Mouse (Mus musculus) natural killer cell, adult 2 months (primary cell): ENCODE measurements around the gene Slc29a1.
A peak's percentile ranks its signal among the peaks of the same experiment; 100 is the strongest.
"Not testable (repeated sequence)": the region's sequence is repeated elsewhere in the genome, so short reads cannot be mapped to it uniquely, and the experiment has no call there.

ENCODE experiments used
- DNase-seq, 2 experiments: peaks; one replicate each; pipeline ENCODE4 v3.0.0; 2022; ENCODE audit warnings: low spot score in 2 of 2

Slc29a1 gene

DNA sequence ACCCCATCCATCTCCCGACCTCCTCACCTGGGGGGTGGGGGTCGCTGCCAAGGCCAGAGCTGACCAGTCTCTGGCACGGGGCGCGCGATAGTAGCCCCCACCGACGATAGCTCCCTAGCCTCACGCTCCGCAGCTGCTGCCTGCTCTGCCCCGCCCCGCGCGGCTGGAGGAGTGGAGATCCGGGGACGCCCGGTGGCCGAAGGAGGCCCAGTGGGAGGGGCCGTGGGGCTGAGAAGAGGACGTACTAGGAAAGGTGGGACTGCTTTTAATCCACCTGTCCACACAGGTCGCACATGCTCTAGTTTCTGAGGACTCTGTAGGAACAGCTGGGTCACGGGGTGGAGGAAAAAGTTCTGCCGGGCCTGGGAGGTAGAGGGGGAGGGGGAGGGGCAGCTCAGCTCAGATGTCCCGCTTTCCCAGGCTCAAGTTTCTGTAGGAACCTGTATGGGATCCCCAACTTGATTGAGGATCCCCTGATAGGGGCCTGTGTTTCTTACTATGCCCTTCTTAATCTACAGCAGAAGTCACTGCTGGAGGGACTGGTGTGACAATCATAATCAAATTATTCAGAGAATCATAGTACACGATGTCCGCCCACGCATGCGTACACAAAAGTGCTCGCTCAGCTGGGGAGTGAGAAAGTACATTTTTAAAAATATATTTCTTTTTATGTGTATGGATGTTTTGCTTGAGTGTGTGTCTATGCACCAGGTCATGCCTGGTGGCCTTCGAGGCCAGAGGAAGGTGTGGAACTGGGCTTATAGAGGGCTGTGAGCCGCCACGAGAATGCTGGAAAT, at the start of gene Slc29a1:
Slc29a1 (minus strand) TSS at position 161 of the 797 bp plus-strand sequence.
- DNase-seq = no peak

DNA sequence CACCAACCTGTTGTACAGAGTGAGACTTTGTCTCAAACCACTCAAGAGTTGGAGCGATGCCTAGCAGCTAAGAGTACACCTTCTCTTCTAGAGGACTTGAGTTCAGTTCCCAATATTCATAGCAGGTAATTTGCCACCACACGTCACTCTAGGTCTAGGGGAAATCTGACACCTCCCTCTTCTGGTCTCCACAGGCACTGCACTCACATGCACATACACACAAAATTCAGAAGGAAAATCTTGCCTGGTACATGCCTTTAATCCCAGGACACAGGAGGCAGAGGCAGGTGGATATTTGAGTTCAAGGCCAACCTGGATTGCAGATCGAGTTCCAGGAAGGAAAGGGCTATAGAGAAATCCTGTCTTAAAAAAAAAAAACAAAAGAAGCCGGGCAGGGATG, 44.8 kb upstream of the Slc29a1 start:
- DNase-seq = no peak

DNA sequence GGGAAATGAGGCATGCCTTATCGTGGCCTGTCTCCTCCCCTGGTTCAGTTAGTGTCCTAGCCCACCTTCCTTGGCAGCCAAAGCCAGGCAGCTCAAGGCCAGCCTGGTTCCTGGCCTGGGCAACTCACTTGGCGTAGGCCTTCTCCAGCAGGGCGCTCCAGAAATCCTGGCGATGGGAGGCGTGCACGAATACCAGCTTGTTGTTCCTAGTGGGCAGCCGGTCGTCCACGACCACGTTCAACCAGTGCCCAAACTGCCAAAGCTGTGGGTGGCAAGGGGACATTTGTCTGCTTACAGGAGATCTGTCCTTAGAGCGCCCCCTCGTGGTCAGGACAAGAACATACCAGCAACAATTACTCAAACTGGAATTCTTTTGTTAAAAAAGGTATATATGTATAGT, 43.3 kb upstream of the Slc29a1 start:
- DNase-seq = peak; percentile 43 to 71

DNA sequence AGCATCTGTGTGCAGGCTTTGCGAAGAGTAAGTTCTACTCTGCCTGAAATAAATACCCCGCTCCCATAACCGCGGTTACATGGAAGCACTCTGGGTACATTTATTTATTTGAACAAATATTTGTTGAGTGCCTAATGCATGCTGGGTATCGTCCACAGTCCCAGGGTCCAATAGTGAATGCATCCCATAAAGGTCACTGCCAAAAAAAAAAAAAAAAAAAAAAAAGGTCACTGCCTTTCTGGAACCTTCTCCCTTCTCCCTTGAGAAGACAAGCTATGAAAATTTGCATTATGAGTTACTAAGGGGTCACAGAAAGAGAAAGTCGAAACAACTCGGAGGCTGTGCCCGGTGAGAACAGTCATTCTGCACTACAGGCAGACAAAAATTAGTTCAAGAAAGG, 42.6 kb upstream of the Slc29a1 start:
- DNase-seq = no peak

DNA sequence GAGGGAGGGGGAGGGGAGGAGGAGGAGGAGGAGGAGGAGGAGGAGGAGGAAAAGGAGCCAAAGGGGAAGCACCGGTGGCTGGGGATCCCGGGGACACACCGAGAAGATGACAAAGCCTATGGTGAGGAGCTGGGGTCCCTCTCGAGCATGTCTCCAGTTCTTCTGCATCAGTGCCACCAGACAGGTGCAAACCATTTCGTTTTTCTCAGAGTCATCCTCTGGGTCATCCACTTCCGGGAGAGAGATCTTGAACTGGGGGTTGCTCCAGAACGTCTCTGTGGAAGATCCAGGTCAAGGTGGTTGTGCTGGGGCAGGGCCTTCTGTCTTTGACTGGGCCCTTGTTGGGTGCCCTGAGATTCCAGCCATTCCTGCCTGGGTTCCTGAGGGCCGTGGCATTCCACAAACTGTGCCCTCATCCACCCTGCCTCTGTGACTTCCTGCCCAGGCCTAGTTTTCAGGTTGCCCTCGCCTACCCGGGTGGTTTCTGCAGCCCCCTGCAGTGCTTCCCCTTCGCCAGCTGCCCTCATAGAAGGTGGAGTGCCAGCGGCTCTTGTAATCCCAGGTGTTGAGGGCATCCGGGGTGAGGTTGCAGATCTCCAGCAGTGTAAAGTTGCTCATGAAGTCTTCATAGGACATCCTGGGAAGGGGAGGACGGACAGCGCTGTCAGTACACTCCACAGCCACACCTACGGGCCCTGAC, 39.3 kb upstream of the Slc29a1 start:
- no peak for DNase-seq

DNA sequence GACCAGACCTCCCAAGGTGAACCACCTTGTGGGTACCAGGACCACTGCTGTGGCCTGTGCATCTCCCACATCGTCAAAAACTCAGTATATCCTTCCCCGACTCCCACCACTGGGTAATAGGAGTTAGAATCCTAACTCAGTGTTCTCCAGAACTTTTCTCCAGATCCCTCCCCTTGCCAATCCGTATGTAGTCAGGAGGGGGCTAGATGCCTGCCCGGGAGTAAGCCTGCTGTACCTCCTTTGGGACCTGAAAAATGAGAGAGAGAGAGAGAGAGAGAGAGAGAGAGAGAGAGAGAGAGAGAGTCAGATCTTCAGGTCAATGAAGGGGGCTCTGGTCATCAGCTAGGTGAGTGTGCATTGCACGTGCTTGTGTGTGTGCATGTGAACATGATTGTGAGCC, 34.6 kb upstream of the Slc29a1 start:
- DNase-seq = no peak

DNA sequence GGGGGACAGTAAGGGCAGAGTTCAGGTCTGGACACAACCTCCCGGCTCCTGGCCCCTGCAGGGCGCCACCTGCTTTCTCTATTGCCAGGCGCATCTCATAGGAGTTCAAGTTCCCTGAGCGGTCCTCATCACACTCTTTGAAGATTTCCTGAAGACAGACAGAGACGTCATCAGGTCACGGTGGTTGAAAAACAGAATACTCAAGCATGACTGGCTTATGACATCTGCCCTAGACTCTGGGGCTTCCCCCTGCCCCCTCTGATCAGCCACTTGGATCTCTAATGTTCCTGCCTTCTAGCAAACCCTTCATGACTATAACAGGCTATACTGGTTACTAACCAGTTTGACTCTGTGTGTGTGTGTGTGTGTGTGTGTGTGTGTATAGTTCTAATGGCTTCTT, 32.5 kb upstream of the Slc29a1 start:
- DNase-seq = peak in 1 of 2 experiments; percentile 58

DNA sequence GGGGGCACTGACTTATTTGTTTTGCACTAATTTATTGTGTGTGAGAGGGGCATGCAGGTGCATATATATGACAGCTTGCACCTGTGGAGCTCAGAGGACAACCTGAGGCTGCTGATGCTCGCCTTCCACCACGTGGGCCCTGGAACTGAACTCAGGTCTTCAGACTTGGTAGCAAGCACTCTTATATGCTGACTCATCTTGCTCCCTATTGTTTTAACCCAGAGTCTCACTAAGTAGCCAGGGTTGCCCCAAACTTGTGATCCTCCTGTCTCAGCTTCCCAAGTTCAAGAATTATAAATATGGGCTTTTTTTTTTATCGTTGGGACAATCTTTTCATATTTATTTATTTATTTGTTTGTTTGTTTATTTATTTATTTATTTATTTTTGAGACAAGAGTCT, 31.6 kb upstream of the Slc29a1 start:
- DNase-seq = no peak

DNA sequence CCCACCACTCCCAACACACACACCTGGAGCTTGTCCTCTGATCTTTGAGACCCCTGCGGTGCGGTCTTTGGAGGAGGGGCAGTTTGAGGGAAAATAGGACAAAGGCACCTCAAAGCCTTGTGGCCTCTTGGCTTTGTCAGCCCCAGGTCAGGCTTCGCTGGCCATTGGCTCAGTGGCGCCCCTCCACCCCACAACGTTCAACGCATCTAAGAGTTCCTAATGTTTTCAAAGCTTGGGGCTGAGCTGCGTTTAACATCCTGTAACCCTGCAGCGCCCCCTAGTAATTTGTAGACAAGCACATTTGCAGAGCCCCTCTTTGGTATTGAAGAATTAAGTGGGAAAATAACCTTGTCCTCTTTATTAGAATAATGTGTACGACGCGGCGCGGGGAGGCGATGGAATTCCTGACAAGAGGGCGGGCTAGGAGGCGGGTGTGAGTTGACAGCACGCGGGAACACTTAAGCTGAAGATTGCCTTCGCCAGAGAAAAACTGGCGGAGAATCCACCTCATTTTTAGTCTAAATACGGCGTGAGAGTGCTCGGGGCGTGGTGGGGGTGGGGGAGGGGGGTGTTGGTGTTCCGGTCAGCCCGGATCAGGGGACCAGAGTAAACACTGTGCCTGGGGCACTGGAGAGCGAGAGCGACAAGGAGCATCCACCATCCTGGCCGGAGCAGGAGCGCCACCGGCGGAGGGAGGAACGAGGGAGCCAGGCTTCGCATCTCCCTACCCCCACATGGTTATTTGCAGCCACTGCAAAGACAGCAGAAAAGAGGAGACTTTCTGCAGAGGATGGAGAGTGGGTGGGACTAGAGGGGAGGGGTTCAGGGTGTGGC, 30.7 kb upstream of the Slc29a1 start:
- peak in 1 of 2 experiments; percentile 68 for DNase-seq

DNA sequence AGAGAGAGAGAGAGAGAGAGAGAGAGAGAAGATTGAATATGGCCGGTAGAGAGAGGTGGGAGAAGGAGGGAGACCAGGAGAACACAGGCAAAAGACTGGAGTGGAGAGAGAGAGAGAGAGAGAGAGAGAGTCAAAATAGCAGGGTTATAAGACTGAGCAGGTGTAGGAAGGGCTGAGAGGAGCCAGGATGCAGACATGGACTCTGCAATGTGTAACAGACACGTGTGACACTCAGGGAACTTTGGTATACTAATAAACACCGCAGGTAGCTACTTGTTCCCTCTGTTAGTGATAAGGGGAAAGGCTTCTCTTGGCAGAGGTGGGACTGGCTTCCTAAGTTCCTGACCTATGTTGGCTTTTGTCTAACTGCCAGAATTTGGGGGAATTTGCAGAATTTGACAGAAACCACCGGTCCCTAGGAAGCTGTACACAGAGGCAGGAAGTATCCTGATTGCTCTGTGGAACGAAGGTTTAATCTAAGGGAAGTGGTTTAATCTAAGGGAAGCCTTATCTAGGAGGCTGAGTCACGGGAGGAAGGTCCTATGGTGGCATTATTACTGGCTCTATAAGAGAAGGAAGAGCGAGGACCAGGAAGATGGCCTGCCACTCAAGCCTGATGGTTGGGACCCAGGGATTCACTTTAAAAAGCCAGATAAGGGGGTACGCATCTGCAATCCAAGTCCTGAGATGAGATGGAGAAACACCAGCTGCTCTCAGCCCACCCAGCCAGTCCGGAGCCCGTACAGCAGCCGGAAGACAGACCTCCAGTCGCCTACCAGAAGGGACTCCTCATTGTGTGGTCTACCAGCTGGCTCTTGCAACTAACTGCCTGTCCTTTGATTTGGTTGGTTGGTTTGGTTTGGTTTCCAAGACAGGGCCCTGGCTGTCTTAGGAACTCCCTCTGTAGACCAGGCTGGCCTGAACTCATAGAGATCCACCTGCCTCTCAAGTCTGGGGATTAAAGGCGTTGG, 29.8 kb upstream of the Slc29a1 start:
- no peak for DNase-seq

DNA sequence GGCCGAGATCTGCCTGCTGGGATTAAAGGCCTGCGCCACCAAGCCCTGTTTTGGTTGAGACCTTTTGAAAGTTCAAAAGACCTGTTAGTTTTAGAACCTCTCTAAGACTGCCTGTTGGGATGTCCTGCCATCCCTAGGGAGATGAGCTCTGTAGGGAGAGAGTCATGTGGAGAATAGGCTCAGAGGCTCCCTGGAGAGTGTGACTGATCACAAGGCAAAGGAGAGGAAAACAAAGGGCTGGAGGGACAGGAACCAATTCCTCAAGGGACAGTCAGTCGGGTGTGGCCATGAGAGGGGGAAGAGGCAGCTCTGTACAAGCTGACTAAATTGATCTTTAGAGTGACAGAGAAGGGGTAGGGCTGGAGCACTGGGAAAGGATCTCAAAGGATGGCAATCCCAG, 28.8 kb upstream of the Slc29a1 start:
- no peak for DNase-seq

DNA sequence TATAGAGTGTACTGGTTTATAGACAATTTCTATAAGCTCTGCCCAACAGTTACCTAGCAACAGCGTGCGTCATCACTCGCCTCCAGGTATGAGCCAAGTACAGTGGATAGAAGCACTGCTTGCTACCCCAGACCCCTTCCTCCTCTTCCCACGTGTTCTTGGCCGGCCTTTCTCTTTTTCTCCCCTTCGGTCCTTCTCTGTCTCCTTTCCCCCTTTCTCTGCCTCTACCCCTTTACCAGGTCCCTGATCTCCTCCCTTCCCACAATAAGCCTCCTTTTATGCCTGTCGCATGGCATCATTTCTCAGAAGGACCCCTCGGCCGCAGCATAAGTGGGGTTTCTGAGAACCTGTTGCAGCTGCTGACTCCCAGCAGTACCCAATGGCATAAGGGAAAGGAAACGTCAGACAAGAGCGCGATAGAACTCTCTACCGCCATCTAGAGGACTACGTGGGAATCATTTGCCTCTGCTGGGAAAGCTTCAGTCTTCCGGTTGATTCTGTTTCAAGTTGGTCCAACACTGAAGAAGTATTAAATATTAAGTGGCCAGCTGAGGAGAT, 27.2 kb upstream of the Slc29a1 start:
- peak; percentile 44 to 63 for DNase-seq

DNA sequence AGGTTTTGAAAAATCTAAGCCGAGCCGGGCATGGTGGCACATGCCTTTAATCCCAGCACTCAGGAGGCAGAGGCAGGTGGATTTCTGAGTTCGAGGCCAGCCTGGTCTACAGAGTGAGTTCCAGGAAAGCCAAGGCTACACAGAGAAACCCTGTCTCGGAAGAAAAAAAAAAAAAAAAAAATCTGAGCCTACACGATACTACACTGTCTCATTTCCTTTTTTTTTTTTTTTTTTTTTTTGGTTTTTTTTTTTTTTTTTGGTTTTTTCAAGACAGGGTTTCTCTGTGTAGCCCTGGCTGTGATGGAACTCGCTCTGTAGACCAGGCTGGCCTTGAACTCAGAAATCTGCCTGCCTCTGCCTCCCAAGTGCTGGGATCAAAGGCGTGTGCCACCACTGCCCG, 24.0 kb upstream of the Slc29a1 start:
- not testable (repeated sequence) for DNase-seq

DNA sequence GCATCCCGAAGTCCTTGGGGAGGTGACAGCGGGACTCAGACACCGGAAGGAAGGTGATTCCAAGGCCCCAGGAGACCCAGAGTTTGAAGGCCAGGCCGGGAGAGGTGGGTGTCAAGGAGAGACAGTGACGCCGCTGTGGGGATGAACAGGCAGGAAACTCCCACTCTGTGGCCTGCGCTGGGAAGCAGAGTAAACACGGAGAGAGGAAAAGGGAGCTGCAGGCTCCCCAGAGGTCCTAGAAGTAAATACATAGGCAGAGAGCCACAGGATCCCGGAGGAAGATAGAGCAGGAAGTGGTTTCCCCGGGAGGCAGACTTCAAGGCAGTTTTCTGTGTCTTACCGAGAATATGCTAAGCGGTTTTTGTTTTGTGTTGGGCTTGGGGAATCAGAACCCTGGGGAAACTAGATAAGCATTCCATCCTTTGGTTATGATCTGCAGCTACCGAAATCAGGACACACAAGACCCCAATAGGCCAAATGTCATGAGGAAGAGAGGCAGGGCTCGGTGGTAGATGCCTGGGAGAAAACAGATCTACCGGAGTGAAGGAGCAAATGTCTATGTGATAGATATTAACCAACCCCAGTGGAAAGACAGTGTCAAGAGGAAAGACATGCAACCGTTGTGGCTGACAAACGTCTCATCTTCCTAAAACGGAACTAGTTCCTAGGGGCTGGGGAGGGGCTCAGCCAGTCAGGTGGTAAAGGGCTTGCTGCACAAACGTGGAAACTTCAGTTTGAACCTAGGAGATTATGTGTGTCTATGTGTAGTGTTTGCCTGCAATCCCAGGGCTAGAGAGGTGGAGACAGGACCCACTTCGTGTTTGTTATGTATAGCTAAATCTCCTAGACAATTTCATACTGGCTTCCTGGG, 20.2 kb upstream of the Slc29a1 start:
- DNase-seq = no peak

DNA sequence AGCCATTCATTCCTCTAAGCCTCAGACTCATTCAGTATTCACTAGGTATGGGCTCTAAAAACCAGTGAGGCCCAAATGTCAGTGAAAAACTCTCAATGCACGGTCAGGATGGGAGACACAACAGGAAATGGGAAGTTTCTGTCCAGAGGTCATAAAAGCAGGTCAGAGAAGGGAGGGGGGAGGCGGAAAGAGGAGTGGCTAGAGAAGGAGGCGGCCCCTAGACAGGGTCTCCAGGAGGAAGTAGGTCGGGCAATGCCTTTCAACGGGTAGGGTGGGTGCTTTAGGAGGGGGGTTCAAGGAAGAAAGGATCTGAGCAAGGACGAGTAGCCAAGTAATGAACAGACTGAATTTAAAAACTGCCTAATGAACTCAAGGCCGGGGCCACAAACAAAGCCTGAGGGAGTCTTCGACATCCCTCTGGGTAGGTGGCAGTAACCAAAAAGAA, 19.6 kb upstream of the Slc29a1 start:
- DNase-seq = no peak

DNA sequence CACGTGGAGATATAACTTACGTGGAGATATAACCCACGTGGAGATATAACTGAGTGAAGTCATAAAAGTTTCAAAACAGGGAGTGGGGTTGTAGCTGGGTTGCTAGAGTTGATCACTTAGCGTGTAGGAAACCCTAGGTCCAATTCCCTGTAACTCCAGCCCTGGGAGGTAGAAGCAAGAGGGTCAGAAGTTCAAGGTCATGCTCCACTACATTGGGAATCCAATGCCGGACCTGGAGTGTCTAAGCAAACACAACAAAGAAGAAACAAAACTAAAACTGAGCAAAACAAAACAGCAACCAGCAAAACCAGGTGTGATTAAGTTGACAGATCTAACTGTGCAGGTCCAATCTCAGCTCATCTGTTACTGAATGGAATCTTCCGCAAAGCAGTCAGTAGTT, 18.2 kb upstream of the Slc29a1 start:
- no peak for DNase-seq

DNA sequence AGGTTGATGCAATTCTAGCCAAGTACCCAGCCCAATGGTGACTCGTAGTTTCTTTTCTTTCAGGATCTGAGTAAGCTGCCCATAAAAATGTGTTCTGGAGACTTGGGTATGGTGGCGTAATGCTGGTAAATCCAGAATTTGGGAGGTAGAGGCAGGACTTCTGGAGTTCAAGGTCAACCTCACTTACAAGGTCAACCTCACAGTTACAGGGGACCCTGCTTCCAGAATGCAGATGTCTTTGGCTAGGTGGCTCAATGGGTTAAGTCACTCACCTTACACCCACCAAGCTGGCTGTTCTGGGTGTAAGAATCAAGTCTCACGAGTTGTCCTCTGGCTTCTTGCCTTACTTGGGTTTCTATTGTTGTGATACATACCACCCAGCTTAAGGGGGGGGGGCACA, 17.3 kb upstream of the Slc29a1 start:
- DNase-seq = no peak

DNA sequence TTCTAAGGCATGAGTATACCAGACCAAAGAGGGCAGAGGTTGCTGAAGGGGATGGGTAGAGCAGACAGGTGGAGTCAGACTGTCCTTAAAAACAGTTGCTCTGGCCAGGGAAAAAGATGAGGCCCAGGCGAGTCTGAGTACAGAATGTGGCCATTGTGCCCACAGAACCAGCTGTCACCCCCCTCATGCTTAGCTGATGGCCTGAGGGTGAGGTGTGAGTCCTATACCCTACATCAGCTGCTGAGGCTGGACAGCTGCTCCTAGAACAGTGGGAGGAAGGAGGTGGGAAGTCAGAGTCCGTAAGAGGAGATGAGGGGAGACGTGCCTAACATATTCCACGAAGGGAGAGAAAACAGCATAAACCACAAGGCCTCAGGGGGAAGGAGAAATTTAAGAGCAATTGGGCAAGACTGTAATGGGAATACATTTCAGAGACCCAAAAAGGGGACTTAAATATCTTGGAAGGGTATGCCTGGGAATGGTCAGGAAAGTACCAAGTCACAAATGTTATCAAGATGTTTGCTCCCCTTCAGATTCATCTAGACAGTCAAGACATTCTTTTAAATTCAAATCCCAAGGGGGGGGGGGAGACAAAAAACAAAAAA, 16.7 kb upstream of the Slc29a1 start:
- no peak for DNase-seq

DNA sequence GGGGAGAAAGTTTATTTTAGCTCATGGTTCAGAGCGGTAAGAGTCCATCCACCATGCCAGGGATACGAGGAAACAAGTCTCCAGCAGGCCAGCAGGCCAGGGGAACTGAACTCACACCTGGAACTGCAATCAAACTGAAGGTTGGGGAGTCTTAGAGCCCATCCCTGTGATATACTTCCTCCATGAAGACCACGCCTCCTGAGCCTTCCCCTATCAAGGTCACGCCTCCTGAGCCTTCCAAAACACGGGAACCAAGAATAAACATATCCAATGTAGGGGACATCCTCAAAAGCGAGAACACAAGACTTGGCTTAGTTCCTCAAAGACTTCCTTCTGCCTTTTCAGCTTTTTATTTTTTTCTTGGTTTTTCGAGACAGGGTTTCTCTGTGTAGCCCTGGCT, 13.5 kb upstream of the Slc29a1 start:
- DNase-seq = no peak
